ENCODE assay signal across 3 mouse cellular contexts in genomic region chr3:144756103-144756502, GRCm38 (mm10). TPM values are rescaled to one million over a fixed set of nuclear protein-coding genes. Genes with fewer than 3 reads are reported as not detected.
"Had no signal": no experiment of that assay in that cellular context is flagged by ENCODE, and none has a peak within 500 bp of the region (broad histone marks: within the 10 kb centered on the region; RNA-seq: fewer than 3 reads in every experiment).

No protein-coding gene starts in this region.

RNA-seq across cellular contexts. Expression of gene Clca3a1, which starts 4.7 kb away (rescaled TPM):
- total RNA-seq: monocyte, adult 5-6 weeks had no signal
- polyA plus RNA-seq: macrophage; midbrain, embryonic 11.5 days had no signal
